ENCODE assay signal across 21 mouse cellular contexts in genomic region chr5:20964446-20964845, GRCm38 (mm10). TPM values are rescaled to one million over a fixed set of nuclear protein-coding genes. Genes with fewer than 3 reads are reported as not detected.
DNase-seq lines count a peak whose midpoint lies in the region; TF ChIP-seq lines count a peak whose summit lies in the region.
"Had no signal": no experiment of that assay in that cellular context is flagged by ENCODE, and none has a peak within 500 bp of the region (broad histone marks: within the 10 kb centered on the region; RNA-seq: fewer than 3 reads in every experiment).

No protein-coding gene starts in this region.

- H3K27ac ChIP-seq in heart, adult 2 months, result no peak overlapping the region
- peak overlapping the region; percentile 46; the same call in 1 of the 2 replicates for H3K27ac ChIP-seq in ES-Bruce4 (ENCODE audit: insufficient read depth, low read length)
- H3K27ac ChIP-seq: embryonic facial prominence, embryonic 10.5 days; embryonic facial prominence, embryonic 12.5 days; forebrain, embryonic 10.5 days; forebrain, embryonic 12.5 days; forebrain, embryonic 15.5 days had no signal

- H3K27me3 ChIP-seq in heart, adult 2 months (ENCODE audit: control insufficient read depth, insufficient read depth, low read length), result no peaks in the 10 kb centered on the region
- no peaks in the 10 kb centered on the region for H3K27me3 ChIP-seq in ES-Bruce4 (ENCODE audit: control insufficient read depth, insufficient read depth, low read length, poor library complexity, severe bottlenecking)
- H3K27me3 ChIP-seq: CH12.LX; embryonic facial prominence, embryonic 12.5 days; forebrain, embryonic 12.5 days; forebrain, embryonic 15.5 days had no signal

- no peak overlapping the region for H3K4me3 ChIP-seq in heart, adult 2 months
- H3K4me3 ChIP-seq in ES-Bruce4 (ENCODE audit: low read depth, low read length), result no peak overlapping the region
- H3K4me3 ChIP-seq: embryonic facial prominence, embryonic 10.5 days; embryonic facial prominence, embryonic 12.5 days; forebrain, embryonic 10.5 days; forebrain, embryonic 12.5 days; forebrain, embryonic 15.5 days had no signal

- peak; percentile 9 for DNase-seq in heart, adult 11 months
- no peak for DNase-seq in heart, adult 2 months
- DNase-seq in fat pad, adult 2 months (ENCODE audit: extremely low read depth, low read depth, low spot score), result peak; percentile 43
- DNase-seq in layer of hippocampus, adult 9-11 months, result no peak
- DNase-seq: adrenal gland, adult 8-10 months; adrenal gland, postnatal 14 days; adrenal gland, postnatal 36 days; B cell, adult 2 months; cerebellum, adult 11-12 months; cerebellum, adult 2 months; cerebellum, adult 9-10 months; cerebellum, postnatal 10 days; cerebellum, postnatal 25 days; forebrain, postnatal 0 days had no signal

- no peak for TF ChIP-seq CTCF in heart, adult 2 months (IDR thresholded peaks at IDR 0.05)
- no peak for TF ChIP-seq CTCF in ES-Bruce4 (IDR thresholded peaks at IDR 0.05; ENCODE audit: low read depth, low read length)

- peaks cover 2% of the 10 kb centered on the region; the same call in 1 of the 2 replicates for H3K4me1 ChIP-seq in heart, adult 2 months (ENCODE audit: control insufficient read depth, insufficient read depth, low read length)
- H3K4me1 ChIP-seq in ES-Bruce4 (ENCODE audit: control insufficient read depth, insufficient read depth, low read length), result peaks cover 3% of the 10 kb centered on the region
- H3K4me1 ChIP-seq: forebrain, embryonic 12.5 days had no signal

- H3K36me3 ChIP-seq in heart, adult 2 months (ENCODE audit: control insufficient read depth, insufficient read depth, low read length), result no peaks in the 10 kb centered on the region
- no peaks in the 10 kb centered on the region; the same call in 1 of the 2 replicates for H3K36me3 ChIP-seq in ES-Bruce4 (ENCODE audit: control insufficient read depth, insufficient read depth, low read length, poor library complexity, severe bottlenecking)
- H3K36me3 ChIP-seq: embryonic facial prominence, embryonic 10.5 days; embryonic facial prominence, embryonic 12.5 days; forebrain, embryonic 10.5 days; forebrain, embryonic 12.5 days; forebrain, embryonic 15.5 days had no signal

- no peaks in the 10 kb centered on the region for H3K79me2 ChIP-seq in heart, adult 2 months (replicated peaks; ENCODE audit: control insufficient read depth, insufficient read depth, low read length)

- H3K9me3 ChIP-seq in ES-Bruce4 (replicated peaks; ENCODE audit: control insufficient read depth, insufficient read depth, low read length, poor library complexity, severe bottlenecking), result no peaks in the 10 kb centered on the region
- H3K9me3 ChIP-seq: embryonic facial prominence, embryonic 10.5 days; embryonic facial prominence, embryonic 12.5 days; forebrain, embryonic 10.5 days; forebrain, embryonic 12.5 days; forebrain, embryonic 15.5 days had no signal

- intact Hi-C loops in heart, adult 2 months (cut with DNase I), result loop anchor here (10.0 kb wide), 1 partner anchor 170 kb away; no protein-coding TSS in a partner anchor

- TF ChIP-seq EP300 in heart, adult 2 months (IDR thresholded peaks at IDR 0.05; ENCODE audit: insufficient read depth, low read depth, low read length), result no peak
- peak; percentile 67 for TF ChIP-seq EP300 in ES-Bruce4 (IDR thresholded peaks at IDR 0.05; ENCODE audit: insufficient read depth, low read depth, low read length)

- no peak for TF ChIP-seq POLR2A in heart, adult 2 months (IDR thresholded peaks at IDR 0.05; ENCODE audit: insufficient read depth, low read depth, low read length)
- TF ChIP-seq POLR2A in ES-Bruce4 (IDR thresholded peaks at IDR 0.05; ENCODE audit: insufficient read depth, low read length), result no peak

- WGBS in heart, adult 2 months, result 79% methylated on average over 6 of the region's 6 CpGs

- H3K9ac ChIP-seq in heart, adult 2 months (ENCODE audit: low read depth, low read length), result no peak overlapping the region
- no peak overlapping the region for H3K9ac ChIP-seq in ES-Bruce4 (ENCODE audit: low read depth, poor library complexity, severe bottlenecking)
- H3K9ac ChIP-seq: embryonic facial prominence, embryonic 12.5 days; forebrain, embryonic 12.5 days; forebrain, embryonic 15.5 days; forebrain, postnatal 0 days had no signal

RNA-seq across cellular contexts. Expression of gene Rsbn1l, which starts 8.2 kb away (rescaled TPM):
- 10 to 100 TPM; 11.5 to 15.1 TPM for total RNA-seq in heart, adult 2 months (2021)
- polyA plus RNA-seq in heart, adult 2 months (2012; rRNA removed), result 3.7 and 8.4 TPM in 2 replicates
- polyA plus RNA-seq in ES-Bruce4 (2011; ENCODE audit: insufficient read depth, insufficient read length, low read depth, missing spikeins), result 33.5 and 36.7 TPM in 2 replicates

Comparison
In these comparisons a context has a peak if more than half of its experiments do, and no peak if none do; other contexts are left out.
1. DNase-seq: peak in heart, adult 11 months (single experiment) and fat pad, adult 2 months (single experiment); none in heart, adult 2 months (0 of 2) and layer of hippocampus, adult 9-11 months (single experiment).